Mouse (Mus musculus) testis, postnatal 10 days (tissue): ENCODE data around the gene Ap1s3.

ENCODE experiments used
- DNase-seq: peaks from one replicate; pipeline ENCODE4 v3.0.0; 2021; ENCODE audit warnings: low spot score

Gene Ap1s3

GRCm38 (mm10) chr1:79591091-79591490 lies 80.7 kb downstream of the Ap1s3 start:
- DNase-seq, result no peak

- no peak for DNase-seq
Measured at GRCm38 (mm10) chr1:79589971-79590763, 81.6 kb downstream of the Ap1s3 start.

DNA sequence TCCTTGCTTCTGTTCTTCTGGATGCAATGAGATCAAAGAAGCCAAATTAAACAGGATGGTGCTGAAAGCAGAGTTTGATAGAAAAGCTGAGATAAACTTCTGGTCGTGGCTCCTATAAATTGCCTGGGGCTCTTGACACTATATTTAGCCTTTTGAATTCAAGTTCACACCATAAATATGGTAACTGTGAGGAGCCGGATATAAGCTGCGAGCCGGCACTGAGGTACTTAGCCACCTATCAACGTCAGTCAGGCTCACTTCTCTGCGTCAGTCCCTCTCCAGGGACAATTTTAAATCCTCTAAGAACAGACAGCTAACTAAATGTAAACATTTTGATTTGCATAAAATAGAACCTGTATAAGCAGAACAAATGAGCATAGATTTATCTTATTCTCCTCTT lies 82.3 kb downstream of the Ap1s3 start:
- no peak for DNase-seq

DNA sequence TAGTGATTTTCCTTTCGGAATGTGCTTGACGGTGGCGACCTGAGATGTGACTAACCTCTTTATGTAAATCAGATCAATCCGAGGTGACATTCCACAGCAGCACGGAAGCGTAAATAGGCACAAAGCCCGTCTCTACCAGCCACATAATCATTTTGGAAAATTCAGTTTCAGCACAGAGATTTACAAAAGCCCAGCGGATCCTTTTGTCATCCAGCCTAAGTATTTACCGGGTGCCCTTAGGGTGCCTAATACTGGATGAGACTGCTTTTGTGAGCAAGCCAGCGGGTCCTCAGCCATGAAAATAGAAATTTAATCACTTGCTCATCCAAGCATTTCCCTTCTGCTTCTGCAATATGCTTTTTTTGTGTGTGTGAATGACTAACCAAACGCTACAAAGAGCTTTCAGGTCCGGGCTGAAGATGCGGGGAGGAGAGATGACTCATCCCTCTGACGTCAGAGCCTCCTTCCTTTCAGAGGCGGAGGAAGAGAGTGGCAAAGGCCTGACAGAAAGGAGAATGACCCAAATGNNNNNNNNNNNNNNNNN lies 90.6 kb downstream of the Ap1s3 start:
- peak; percentile 52 for DNase-seq

DNA sequence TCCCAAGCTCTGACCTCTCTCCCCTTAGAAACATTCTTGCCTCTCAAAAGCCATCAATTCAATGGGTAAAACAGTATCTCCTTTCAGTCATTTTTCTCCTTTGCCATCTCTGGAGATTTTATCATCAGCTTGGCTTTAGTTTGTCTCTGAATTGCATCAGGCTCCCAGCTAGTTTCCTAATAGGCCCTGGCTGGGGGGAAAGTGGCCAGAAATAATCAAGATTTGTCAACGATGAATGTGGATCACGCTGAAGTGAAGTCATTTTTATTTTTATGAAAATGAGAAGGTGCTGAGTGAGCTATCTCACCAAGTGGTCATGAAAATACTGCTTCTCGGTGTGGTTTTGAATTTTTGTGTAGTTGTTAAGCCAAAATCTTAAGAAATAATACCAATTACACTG lies 94.4 kb downstream of the Ap1s3 start:
- no peak for DNase-seq

DNA sequence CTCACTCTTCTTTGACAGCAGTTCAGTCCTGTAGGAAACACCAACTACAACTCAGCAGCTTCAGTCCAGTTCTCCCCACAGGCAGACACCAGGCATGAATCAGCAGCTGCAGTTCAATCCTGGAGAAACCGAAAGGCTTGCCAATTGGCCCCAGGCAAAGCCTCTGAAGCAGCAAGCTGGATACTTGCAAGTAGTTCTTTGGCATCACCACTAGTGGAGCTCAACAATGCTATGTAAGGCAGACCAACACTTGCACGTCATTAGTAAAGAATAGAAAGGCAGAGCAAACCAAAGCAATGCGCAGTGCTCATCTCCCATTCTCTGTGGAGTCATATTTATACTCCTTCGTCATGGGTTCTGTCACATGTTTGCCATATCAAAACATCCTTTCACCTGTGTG lies 99.9 kb downstream of the Ap1s3 start:
- DNase-seq, result no peak

DNA sequence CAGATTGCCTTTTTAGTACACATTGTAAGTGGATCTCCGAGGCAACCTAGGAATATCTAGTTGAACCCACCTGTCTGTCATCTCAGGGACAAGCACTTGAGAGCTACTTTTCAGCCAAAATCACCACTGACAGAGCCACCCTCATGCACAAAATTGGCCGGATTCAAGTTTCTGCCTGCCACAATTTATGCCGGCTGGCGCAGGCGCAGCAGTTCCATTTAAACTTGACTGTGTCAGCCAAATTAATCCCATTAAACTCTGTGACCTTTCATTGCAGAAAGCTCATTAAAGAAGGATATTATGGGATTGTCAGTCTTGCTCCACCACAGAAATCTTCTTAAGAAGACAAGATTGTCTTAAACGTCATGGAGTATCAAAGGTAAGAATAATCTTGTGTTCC lies 100.6 kb downstream of the Ap1s3 start:
- DNase-seq, result no peak

DNA sequence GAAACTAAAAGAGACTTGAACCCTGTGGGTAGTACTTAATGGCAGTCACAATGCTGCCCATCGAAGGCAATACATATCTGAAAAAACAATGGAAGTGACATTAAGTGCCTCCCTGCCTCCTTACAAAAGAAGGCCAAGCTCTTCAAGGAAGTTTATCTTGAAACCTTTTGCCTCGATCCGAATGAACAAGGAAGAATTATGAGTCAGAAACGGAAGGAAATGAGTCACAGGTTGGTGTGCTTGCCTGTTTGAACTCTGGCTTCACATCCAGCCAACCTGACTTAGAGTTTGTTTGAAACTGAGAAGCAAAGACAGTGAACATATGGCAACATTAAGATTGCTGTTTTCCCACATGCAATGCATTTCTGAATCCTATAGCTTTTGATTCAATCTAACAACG lies 110.6 kb downstream of the Ap1s3 start:
- no peak for DNase-seq
